Mouse (Mus musculus): ENCODE results near the gene Tmem268. TPM values are rescaled to one million over a fixed set of nuclear protein-coding genes. Genes with fewer than 3 reads are reported as not detected.

Tmem268 gene
- polyA plus RNA-seq, 1 experiment: 19.5 TPM

DNA sequence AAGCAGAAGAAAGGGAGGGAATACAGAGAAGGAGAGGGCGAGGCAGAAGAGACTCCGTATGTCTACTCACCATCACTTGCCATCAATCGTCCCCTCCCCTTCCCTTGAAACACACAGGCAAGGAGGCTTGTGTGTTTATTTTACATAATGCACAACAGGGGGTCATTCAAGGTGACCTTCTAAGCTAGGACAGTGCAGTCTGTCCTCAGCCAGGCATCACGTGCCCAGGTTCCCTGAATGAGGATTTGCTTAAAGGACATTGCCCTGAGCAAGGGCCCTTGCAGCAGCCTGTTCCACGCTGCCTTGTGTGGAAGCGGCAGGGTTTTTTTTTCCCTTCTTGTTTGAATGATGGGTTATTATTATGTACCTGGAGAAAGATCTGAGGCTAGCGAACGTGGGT, 33.1 kb upstream of the Tmem268 start:
- TF ChIP-seq POLR2A (IDR thresholded peaks at IDR 0.05; ENCODE audit: insufficient read length, low read depth): no peak
- no peak for TF ChIP-seq SRF (IDR thresholded peaks at IDR 0.05; ENCODE audit: control insufficient read depth, insufficient read length, low read depth)
- no peak for TF ChIP-seq E2F4 (IDR thresholded peaks at IDR 0.05; ENCODE audit: insufficient read depth)
- TF ChIP-seq TCF3 (IDR thresholded peaks at IDR 0.05; ENCODE audit: insufficient read length, low read depth): no peak
- TF ChIP-seq MYOD1 (IDR thresholded peaks at IDR 0.05; ENCODE audit: control insufficient read depth in 1 of 3, insufficient read length in 2 of 3, low read depth in 2 of 3): no peak
- Histone ChIP-seq H3K4me3 (no peak overlapping the region), H3K79me2 (ENCODE audit: control insufficient read depth, insufficient read depth) (no peaks in the 10 kb centered on the region), H3K36me3 (ENCODE audit: control insufficient read depth, insufficient read depth) (no peaks in the 10 kb centered on the region), H3ac (ENCODE audit: control insufficient read depth, insufficient read length) (no peak overlapping the region), H3K4me2 (ENCODE audit: low read depth) (no peak overlapping the region), H3K27me3 (ENCODE audit: control insufficient read depth, insufficient read depth, insufficient read length) (no peaks in the 10 kb centered on the region)

GRCm38 (mm10) chr4:63528946-63529345, 29.6 kb upstream of the Tmem268 start:
- no peak overlapping the region for H3K4me3 ChIP-seq
- H3K27me3 ChIP-seq (ENCODE audit: control insufficient read depth, insufficient read depth, insufficient read length): no peaks in the 10 kb centered on the region
- H3K4me2 ChIP-seq (ENCODE audit: low read depth): no peak overlapping the region
- no peaks in the 10 kb centered on the region for H3K79me2 ChIP-seq (ENCODE audit: control insufficient read depth, insufficient read depth)
- no peak for TF ChIP-seq POLR2AphosphoS2 (IDR thresholded peaks at IDR 0.05; ENCODE audit: insufficient read length, low read depth)
- no peak for TF ChIP-seq MYOG (IDR thresholded peaks at IDR 0.05; ENCODE audit: control insufficient read depth in 1 of 3, insufficient read depth in 1 of 3, insufficient read length in 2 of 3, low read depth in 2 of 3)
- no peak for TF ChIP-seq USF1 (IDR thresholded peaks at IDR 0.05; ENCODE audit: low read depth)
- TF ChIP-seq MYOD1 (IDR thresholded peaks at IDR 0.05; ENCODE audit: control insufficient read depth in 1 of 3, insufficient read length in 2 of 3, low read depth in 2 of 3): no peak
- no peak for TF ChIP-seq REST (IDR thresholded peaks at IDR 0.05; ENCODE audit: insufficient read depth, insufficient read length)
- TF ChIP-seq TCF12 (IDR thresholded peaks at IDR 0.05; ENCODE audit: insufficient read depth, poor library complexity, severe bottlenecking): no peak
- no peak for TF ChIP-seq TCF3 (IDR thresholded peaks at IDR 0.05; ENCODE audit: insufficient read length, low read depth)
- no peak for TF ChIP-seq POLR2A (IDR thresholded peaks at IDR 0.05; ENCODE audit: insufficient read length, low read depth)
- no peak for TF ChIP-seq MAX (IDR thresholded peaks at IDR 0.05; ENCODE audit: low read depth)
- no peak for TF ChIP-seq E2F4 (IDR thresholded peaks at IDR 0.05; ENCODE audit: insufficient read depth)
- TF ChIP-seq CEBPB (IDR thresholded peaks at IDR 0.05; ENCODE audit: insufficient read depth, poor library complexity, severe bottlenecking): no peak
- TF ChIP-seq SRF (IDR thresholded peaks at IDR 0.05; ENCODE audit: control insufficient read depth, insufficient read length, low read depth): no peak
- no peaks in the 10 kb centered on the region for H3K36me3 ChIP-seq (ENCODE audit: control insufficient read depth, insufficient read depth)
- H3ac ChIP-seq (ENCODE audit: control insufficient read depth, insufficient read length): no peak overlapping the region

DNA sequence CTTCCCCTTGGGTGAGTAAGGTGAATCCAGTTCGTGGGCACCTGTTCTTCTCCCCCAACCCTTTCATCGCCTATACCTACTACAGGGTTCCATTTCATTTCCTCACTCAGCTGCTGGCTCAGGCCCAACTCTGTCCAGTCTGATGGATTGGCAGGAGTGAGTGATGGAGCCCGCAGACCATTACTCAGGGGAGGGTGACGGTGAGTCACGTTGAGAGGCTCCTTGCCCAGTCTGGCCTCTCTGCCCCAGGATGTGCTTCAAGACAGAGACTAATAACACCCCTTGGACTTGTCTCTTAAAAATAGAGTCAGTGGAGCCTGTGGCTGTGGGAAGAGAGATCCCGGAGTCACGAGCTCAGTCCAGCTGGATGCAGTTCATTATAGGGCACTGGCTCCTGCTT, 28.2 kb upstream of the Tmem268 start:
- peak overlapping the region; percentile 72 for H3K4me2 ChIP-seq (ENCODE audit: low read depth)
- no peaks in the 10 kb centered on the region for H3K27me3 ChIP-seq (ENCODE audit: control insufficient read depth, insufficient read depth, insufficient read length)
- no peaks in the 10 kb centered on the region for H3K79me2 ChIP-seq (ENCODE audit: control insufficient read depth, insufficient read depth)
- no peaks in the 10 kb centered on the region for H3K36me3 ChIP-seq (ENCODE audit: control insufficient read depth, insufficient read depth)
- no peak overlapping the region for H3K4me3 ChIP-seq
- TF ChIP-seq POLR2A (IDR thresholded peaks at IDR 0.05; ENCODE audit: insufficient read length, low read depth) (no peak), MYOD1 (IDR thresholded peaks at IDR 0.05; ENCODE audit: control insufficient read depth in 1 of 3, insufficient read length in 2 of 3, low read depth in 2 of 3) (peak in 2 of 3 experiments; percentile 23 to 71)
- no peak overlapping the region for H3ac ChIP-seq (ENCODE audit: control insufficient read depth, insufficient read length)

DNA sequence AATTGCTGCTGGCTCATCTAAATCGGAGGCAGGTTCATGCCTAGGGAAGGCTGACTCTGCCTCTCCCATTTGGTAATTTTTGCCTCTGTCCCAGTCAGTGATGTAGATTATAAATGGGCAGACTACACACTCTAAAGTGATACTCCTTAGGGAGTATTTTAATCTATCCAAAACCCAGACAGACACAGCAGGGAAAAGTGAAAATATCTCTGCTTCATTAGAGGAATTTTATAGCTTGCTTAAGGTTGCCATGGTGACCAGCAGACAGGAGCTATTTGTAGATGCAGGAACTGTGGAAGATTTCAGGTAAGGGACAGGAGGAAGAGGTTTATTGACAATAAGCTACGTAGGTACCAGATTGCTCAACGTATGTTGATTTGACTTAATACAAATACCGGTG, 21.0 kb upstream of the Tmem268 start:
- no peaks in the 10 kb centered on the region for H3K36me3 ChIP-seq (ENCODE audit: control insufficient read depth, insufficient read depth)
- TF ChIP-seq USF1 (IDR thresholded peaks at IDR 0.05; ENCODE audit: low read depth) (no peak), MYOG (IDR thresholded peaks at IDR 0.05; ENCODE audit: control insufficient read depth in 1 of 3, insufficient read depth in 1 of 3, insufficient read length in 2 of 3, low read depth in 2 of 3) (no peak), TCF12 (IDR thresholded peaks at IDR 0.05; ENCODE audit: insufficient read depth, poor library complexity, severe bottlenecking) (no peak), POLR2A (IDR thresholded peaks at IDR 0.05; ENCODE audit: insufficient read length, low read depth) (no peak), E2F4 (IDR thresholded peaks at IDR 0.05; ENCODE audit: insufficient read depth) (no peak), MAX (IDR thresholded peaks at IDR 0.05; ENCODE audit: low read depth) (no peak), REST (IDR thresholded peaks at IDR 0.05; ENCODE audit: insufficient read depth, insufficient read length) (no peak), MYOD1 (IDR thresholded peaks at IDR 0.05; ENCODE audit: control insufficient read depth in 1 of 3, insufficient read length in 2 of 3, low read depth in 2 of 3) (no peak), POLR2AphosphoS2 (IDR thresholded peaks at IDR 0.05; ENCODE audit: insufficient read length, low read depth) (no peak), TCF3 (IDR thresholded peaks at IDR 0.05; ENCODE audit: insufficient read length, low read depth) (no peak), CEBPB (IDR thresholded peaks at IDR 0.05; ENCODE audit: insufficient read depth, poor library complexity, severe bottlenecking) (no peak), SRF (IDR thresholded peaks at IDR 0.05; ENCODE audit: control insufficient read depth, insufficient read length, low read depth) (no peak)
- H3ac ChIP-seq (ENCODE audit: control insufficient read depth, insufficient read length): no peak overlapping the region
- no peaks in the 10 kb centered on the region for H3K27me3 ChIP-seq (ENCODE audit: control insufficient read depth, insufficient read depth, insufficient read length)
- H3K4me2 ChIP-seq (ENCODE audit: low read depth): no peak overlapping the region
- H3K79me2 ChIP-seq (ENCODE audit: control insufficient read depth, insufficient read depth): no peaks in the 10 kb centered on the region
- H3K4me3 ChIP-seq: no peak overlapping the region

DNA sequence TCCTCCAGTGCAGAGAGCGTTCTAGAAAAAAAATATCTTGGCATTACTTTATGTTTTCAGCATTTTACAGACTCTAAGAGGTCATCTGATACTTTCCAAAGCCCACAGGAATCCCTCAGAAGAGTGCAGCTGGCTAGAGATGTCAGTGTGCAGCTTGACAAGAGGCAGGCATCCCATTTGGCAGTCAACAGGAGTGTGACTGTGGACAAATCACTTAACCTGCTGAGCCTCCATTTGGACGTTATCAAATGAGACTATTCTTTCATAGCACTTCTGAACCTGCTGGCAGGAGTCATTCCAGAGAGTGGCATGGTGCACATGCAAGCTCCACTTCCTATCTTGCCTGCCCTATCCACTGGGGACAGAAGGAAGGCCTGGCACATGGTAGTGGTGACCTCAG, 16.4 kb upstream of the Tmem268 start:
- peaks cover 22% of the 10 kb centered on the region for H3K79me2 ChIP-seq (ENCODE audit: control insufficient read depth, insufficient read depth)
- no peak overlapping the region for H3ac ChIP-seq (ENCODE audit: control insufficient read depth, insufficient read length)
- TF ChIP-seq MAX (IDR thresholded peaks at IDR 0.05; ENCODE audit: low read depth): no peak
- TF ChIP-seq POLR2AphosphoS2 (IDR thresholded peaks at IDR 0.05; ENCODE audit: insufficient read length, low read depth): no peak
- peak; percentile 84 for TF ChIP-seq TCF3 (IDR thresholded peaks at IDR 0.05; ENCODE audit: insufficient read length, low read depth)
- TF ChIP-seq TCF12 (IDR thresholded peaks at IDR 0.05; ENCODE audit: insufficient read depth, poor library complexity, severe bottlenecking): peak; percentile 95
- peak; percentile 100 for TF ChIP-seq MYOD1 (IDR thresholded peaks at IDR 0.05; ENCODE audit: control insufficient read depth in 1 of 3, insufficient read length in 2 of 3, low read depth in 2 of 3)
- no peak for TF ChIP-seq POLR2A (IDR thresholded peaks at IDR 0.05; ENCODE audit: insufficient read length, low read depth)
- TF ChIP-seq USF1 (IDR thresholded peaks at IDR 0.05; ENCODE audit: low read depth): no peak
- no peak for TF ChIP-seq REST (IDR thresholded peaks at IDR 0.05; ENCODE audit: insufficient read depth, insufficient read length)
- TF ChIP-seq E2F4 (IDR thresholded peaks at IDR 0.05; ENCODE audit: insufficient read depth): no peak
- no peak for TF ChIP-seq CEBPB (IDR thresholded peaks at IDR 0.05; ENCODE audit: insufficient read depth, poor library complexity, severe bottlenecking)
- peak in 2 of 3 experiments; percentile 63 to 75 for TF ChIP-seq MYOG (IDR thresholded peaks at IDR 0.05; ENCODE audit: control insufficient read depth in 1 of 3, insufficient read depth in 1 of 3, insufficient read length in 2 of 3, low read depth in 2 of 3)
- TF ChIP-seq SRF (IDR thresholded peaks at IDR 0.05; ENCODE audit: control insufficient read depth, insufficient read length, low read depth): no peak
- peak overlapping the region; percentile 65 for H3K4me2 ChIP-seq (ENCODE audit: low read depth)
- no peak overlapping the region for H3K4me3 ChIP-seq
- no peaks in the 10 kb centered on the region for H3K36me3 ChIP-seq (ENCODE audit: control insufficient read depth, insufficient read depth)
- no peaks in the 10 kb centered on the region for H3K27me3 ChIP-seq (ENCODE audit: control insufficient read depth, insufficient read depth, insufficient read length)
